In genomic region chr19:46348761-46349458, GRCm38 (mm10) we compare ENCODE assay signal across 8 mouse cellular contexts. TPM values are rescaled to one million over a fixed set of nuclear protein-coding genes. Genes with fewer than 3 reads are reported as not detected.
A peak's percentile ranks its signal among the peaks of the same experiment; 100 is the strongest.
DNase-seq lines count a peak whose midpoint lies in the region; ATAC-seq and TF ChIP-seq lines count a peak whose summit lies in the region.

No protein-coding gene starts in this region.

- no peaks in the 10 kb centered on the region for H3K9me3 ChIP-seq in ES-E14 (ENCODE audit: control insufficient read depth, insufficient read depth, low read depth, low read length)
- no peaks in the 10 kb centered on the region for H3K9me3 ChIP-seq in forebrain, embryonic 14.5 days (replicated peaks; ENCODE audit: control insufficient read depth, low read length)
- no peaks in the 10 kb centered on the region for H3K9me3 ChIP-seq in heart, postnatal 0 days (replicated peaks; ENCODE audit: control insufficient read depth, low read length)
- no peaks in the 10 kb centered on the region for H3K9me3 ChIP-seq in liver, embryonic 14.5 days (ENCODE audit: control insufficient read depth, low read length)
- no peaks in the 10 kb centered on the region for H3K9me3 ChIP-seq in stomach, postnatal 0 days (ENCODE audit: control insufficient read depth, low read length)

- H3K27me3 ChIP-seq in forebrain, embryonic 14.5 days (replicated peaks; ENCODE audit: control insufficient read depth, insufficient read depth, low read length), result no peaks in the 10 kb centered on the region; the same call in 1 of the 2 replicates
- no peaks in the 10 kb centered on the region for H3K27me3 ChIP-seq in heart, postnatal 0 days (ENCODE audit: control insufficient read depth, insufficient read depth, low read length)
- H3K27me3 ChIP-seq in liver, embryonic 14.5 days (ENCODE audit: control insufficient read depth, insufficient read depth, low read length), result peaks cover 5% of the 10 kb centered on the region; the same call in 1 of the 2 replicates
- H3K27me3 ChIP-seq in stomach, postnatal 0 days (ENCODE audit: control insufficient read depth, insufficient read depth, low read length), result no peaks in the 10 kb centered on the region

- ATAC-seq in forebrain, embryonic 14.5 days, result peak; percentile 95
- peak; percentile 85 for ATAC-seq in heart, postnatal 0 days (ENCODE audit: insufficient read depth, low read depth)
- peak; percentile 71 for ATAC-seq in liver, embryonic 14.5 days (ENCODE audit: insufficient read depth)
- peak; percentile 84 for ATAC-seq in stomach, postnatal 0 days (ENCODE audit: low FRiP score, low TSS enrichment)

- no peaks in the 10 kb centered on the region for H3K36me3 ChIP-seq in ES-E14 (ENCODE audit: control insufficient read depth, insufficient read depth, low read length, poor library complexity, severe bottlenecking)
- no peaks in the 10 kb centered on the region for H3K36me3 ChIP-seq in forebrain, embryonic 14.5 days (ENCODE audit: control insufficient read depth, insufficient read depth, low read length)
- H3K36me3 ChIP-seq in heart, postnatal 0 days (replicated peaks; ENCODE audit: control insufficient read depth, insufficient read depth, low read length), result no peaks in the 10 kb centered on the region
- no peaks in the 10 kb centered on the region for H3K36me3 ChIP-seq in liver, embryonic 14.5 days (replicated peaks; ENCODE audit: control insufficient read depth, insufficient read depth, low read depth)
- no peaks in the 10 kb centered on the region for H3K36me3 ChIP-seq in stomach, postnatal 0 days (ENCODE audit: control insufficient read depth, insufficient read depth, low read length)

- in situ Hi-C loops in ES-E14 (cut with MboI; ENCODE audit: low sequenced_read_pairs in 2 of 2, unreplicated experiment in 2 of 2), result no loop called here

- H3K9ac ChIP-seq in ES-E14 (ENCODE audit: insufficient read depth, low read depth, low read length, poor library complexity, severe bottlenecking), result peak overlapping the region; percentile 61
- H3K9ac ChIP-seq in forebrain, embryonic 14.5 days (ENCODE audit: low read length), result peak overlapping the region; percentile 81
- H3K9ac ChIP-seq in heart, postnatal 0 days (replicated peaks; ENCODE audit: low read depth, low read length), result peak overlapping the region; percentile 43
- peak overlapping the region; percentile 59 for H3K9ac ChIP-seq in liver, embryonic 14.5 days (replicated peaks)
- peak overlapping the region; percentile 78 for H3K9ac ChIP-seq in stomach, postnatal 0 days (ENCODE audit: low read length)

- no peak overlapping the region for H3K27ac ChIP-seq in ES-E14 (ENCODE audit: insufficient read depth, low read depth, low read length, poor library complexity, severe bottlenecking)
- H3K27ac ChIP-seq in brown adipose tissue, adult 24 weeks (replicated peaks; ENCODE audit: low read depth, low read length), result 0 out of 2 replicates have a peak overlapping the region, but pooled peaks have one; percentile 14
- peak overlapping the region; percentile 86 for H3K27ac ChIP-seq in forebrain, embryonic 14.5 days (ENCODE audit: low read depth, low read length)
- H3K27ac ChIP-seq in heart, postnatal 0 days (ENCODE audit: low read depth), result peak overlapping the region; percentile 58
- H3K27ac ChIP-seq in liver, embryonic 14.5 days, result no peak overlapping the region
- H3K27ac ChIP-seq in stomach, postnatal 0 days (replicated peaks), result peak overlapping the region; percentile 84

- DNase-seq in ES-E14 (ENCODE audit: low read depth, low spot score), result no peak
- DNase-seq in forebrain, embryonic 14.5 days (ENCODE audit: low spot score), result peak; percentile 91
- peak; percentile 23 for DNase-seq in heart, postnatal 0 days (ENCODE audit: low spot score)
- peak; percentile 68 to 84 for DNase-seq in kidney, postnatal 25 days
- DNase-seq in liver, embryonic 14.5 days (ENCODE audit: low read depth in 3 of 3, low spot score in 3 of 3), result no peak
- DNase-seq in natural killer cell, adult 2 months (ENCODE audit: low spot score in 2 of 2), result peak; percentile 44 to 53
- DNase-seq in stomach, postnatal 0 days (ENCODE audit: low spot score), result peak; percentile 84

- peak overlapping the region; percentile 74 to 79 for H3K4me3 ChIP-seq in ES-E14 (ENCODE audit: insufficient read depth in 1 of 2, low read depth in 1 of 2, low read length in 2 of 2, poor library complexity in 1 of 2, severe bottlenecking in 1 of 2)
- H3K4me3 ChIP-seq in brown adipose tissue, adult 24 weeks (ENCODE audit: insufficient read depth, low read depth, low read length), result peak overlapping the region; percentile 78
- peak overlapping the region; percentile 65 for H3K4me3 ChIP-seq in forebrain, embryonic 14.5 days (ENCODE audit: low read depth, low read length)
- H3K4me3 ChIP-seq in heart, postnatal 0 days (ENCODE audit: low read depth, low read length), result peak overlapping the region; percentile 60
- peak overlapping the region; percentile 59 to 61 for H3K4me3 ChIP-seq in liver, embryonic 14.5 days (ENCODE audit: insufficient read depth in 1 of 2, low read depth in 2 of 2, low read length in 2 of 2)
- H3K4me3 ChIP-seq in stomach, postnatal 0 days (ENCODE audit: low read depth, low read length), result peak overlapping the region; percentile 63

- under 1% methylated on average over 78 of the region's 78 CpGs for WGBS in forebrain, embryonic 14.5 days
- under 1% methylated on average over 67 of the region's 78 CpGs for WGBS in heart, postnatal 0 days
- under 1% methylated on average over 78 of the region's 78 CpGs for WGBS in liver, embryonic 14.5 days (ENCODE audit: insufficient replicate concordance)
- WGBS in stomach, postnatal 0 days, result 0% methylated on average over 74 of the region's 78 CpGs

- no peak for TF ChIP-seq EP300 in heart, postnatal 0 days (IDR thresholded peaks at IDR 0.05; ENCODE audit: low read depth)
- no peak for TF ChIP-seq EP300 in liver, embryonic 14.5 days (IDR thresholded peaks at IDR 0.05; ENCODE audit: low read depth)
- TF ChIP-seq EP300 in stomach, postnatal 0 days (optimal IDR thresholded peaks at IDR 0.05), result no peak

- H3K4me1 ChIP-seq in ES-E14 (ENCODE audit: control insufficient read depth in 2 of 2, insufficient read depth in 2 of 2, low read length in 2 of 2, poor library complexity in 1 of 2), result peaks cover 3% of the 10 kb centered on the region in 2 experiments; a peak in 3 of 4 replicates
- H3K4me1 ChIP-seq in brown adipose tissue, adult 24 weeks (ENCODE audit: control insufficient read depth, insufficient read depth, insufficient read length, low read length), result no peaks in the 10 kb centered on the region
- H3K4me1 ChIP-seq in forebrain, embryonic 14.5 days (ENCODE audit: control insufficient read depth, insufficient read depth, low read length), result peaks cover 5% of the 10 kb centered on the region; the same call in 1 of the 2 replicates
- H3K4me1 ChIP-seq in heart, postnatal 0 days (ENCODE audit: control insufficient read depth, insufficient read depth), result no peaks in the 10 kb centered on the region; the same call in 1 of the 2 replicates
- H3K4me1 ChIP-seq in liver, embryonic 14.5 days (replicated peaks; ENCODE audit: control insufficient read depth in 2 of 2, insufficient read depth in 2 of 2, low read length in 1 of 2), result peaks cover 3 to 27% of the 10 kb centered on the region in 2 experiments
- peaks cover 4% of the 10 kb centered on the region; the same call in 1 of the 2 replicates for H3K4me1 ChIP-seq in stomach, postnatal 0 days (replicated peaks; ENCODE audit: control insufficient read depth, insufficient read depth)

- H3K4me2 ChIP-seq in forebrain, embryonic 14.5 days (ENCODE audit: low read length), result peak overlapping the region; percentile 95
- peak overlapping the region; percentile 81 for H3K4me2 ChIP-seq in heart, postnatal 0 days (ENCODE audit: low read depth, low read length)
- H3K4me2 ChIP-seq in liver, embryonic 14.5 days (ENCODE audit: low read depth), result peak overlapping the region; percentile 73
- H3K4me2 ChIP-seq in stomach, postnatal 0 days (replicated peaks; ENCODE audit: low read depth), result peak overlapping the region; percentile 96

- TF ChIP-seq CTCF in heart, postnatal 0 days (IDR thresholded peaks at IDR 0.05; ENCODE audit: low read depth), result no peak
- no peak for TF ChIP-seq CTCF in liver, embryonic 14.5 days (IDR thresholded peaks at IDR 0.05; ENCODE audit: low read depth)
- TF ChIP-seq CTCF in stomach, postnatal 0 days (IDR thresholded peaks at IDR 0.05; ENCODE audit: low read depth), result peak; percentile 1; the same call in 1 of the 2 replicates

RNA-seq across cellular contexts. Expression of gene 2310034G01Rik, which starts 1.2 kb away (rescaled TPM):
- 0.53 and 0.80 TPM in 2 replicates for total RNA-seq in ES-E14 (2012; rRNA removed)
- not detected in 2 replicates for polyA plus RNA-seq in brown adipose tissue, adult 24 weeks (2012; ENCODE audit: insufficient read depth, insufficient read length, missing spikeins)
- polyA plus RNA-seq in forebrain, embryonic 14.5 days (2014; fragmentation: Nextera tagmentation; extraction: Ambion mirVana), result 1.8 and 2.2 TPM in 2 replicates
- 1.5 TPM in 1 of 2 replicates, not detected in the other for total RNA-seq in heart, postnatal 0 days (2014; rRNA removed; ENCODE audit: low replicate concordance)
- polyA plus RNA-seq in heart, postnatal 0 days (2015; fragmentation: Nextera tagmentation; extraction: Ambion mirVana), result 1.1 and 1.3 TPM in 2 replicates
- 0.17 and 0.21 TPM in 2 replicates for polyA plus RNA-seq in liver, embryonic 14.5 days (2012; rRNA removed)
- 0.16 and 0.74 TPM in 2 replicates for polyA plus RNA-seq in liver, embryonic 14.5 days (2014; fragmentation: Nextera tagmentation; extraction: Ambion mirVana)
- polyA plus RNA-seq in stomach, postnatal 0 days (2015; fragmentation: Nextera tagmentation; extraction: Ambion mirVana), result 1.6 and 1.7 TPM in 2 replicates

RNA-seq across cellular contexts. Expression of gene Mfsd13a, which starts 8.0 kb away (rescaled TPM):
- total RNA-seq in ES-E14 (2012; rRNA removed), result 9.9 and 19.8 TPM in 2 replicates
- polyA plus RNA-seq in brown adipose tissue, adult 24 weeks (2012; ENCODE audit: insufficient read depth, insufficient read length, missing spikeins), result 1.0 and 2.6 TPM in 2 replicates
- 7.2 TPM in 2 replicates for polyA plus RNA-seq in forebrain, embryonic 14.5 days (2014; fragmentation: Nextera tagmentation; extraction: Ambion mirVana)
- total RNA-seq in heart, postnatal 0 days (2014; rRNA removed; ENCODE audit: low replicate concordance), result 5.2 and 21.8 TPM in 2 replicates
- 3.2 and 3.7 TPM in 2 replicates for polyA plus RNA-seq in heart, postnatal 0 days (2015; fragmentation: Nextera tagmentation; extraction: Ambion mirVana)
- polyA plus RNA-seq in liver, embryonic 14.5 days (2012; rRNA removed), result 9.5 and 12.5 TPM in 2 replicates
- 8.3 and 9.5 TPM in 2 replicates for polyA plus RNA-seq in liver, embryonic 14.5 days (2014; fragmentation: Nextera tagmentation; extraction: Ambion mirVana)
- polyA plus RNA-seq in stomach, postnatal 0 days (2015; fragmentation: Nextera tagmentation; extraction: Ambion mirVana), result 5.3 and 7.7 TPM in 2 replicates

RNA-seq across cellular contexts. Expression of gene Cuedc2, which starts 10.4 kb away (rescaled TPM):
- 75.1 and 102 TPM in 2 replicates for total RNA-seq in ES-E14 (2012; rRNA removed)
- polyA plus RNA-seq in brown adipose tissue, adult 24 weeks (2012; ENCODE audit: insufficient read depth, insufficient read length, missing spikeins), result 61.9 and 67.2 TPM in 2 replicates
- 402 and 405 TPM in 2 replicates for polyA plus RNA-seq in forebrain, embryonic 14.5 days (2014; fragmentation: Nextera tagmentation; extraction: Ambion mirVana)
- 91.7 and 114 TPM in 2 replicates for total RNA-seq in heart, postnatal 0 days (2014; rRNA removed; ENCODE audit: low replicate concordance)
- 129 and 136 TPM in 2 replicates for polyA plus RNA-seq in heart, postnatal 0 days (2015; fragmentation: Nextera tagmentation; extraction: Ambion mirVana)
- polyA plus RNA-seq in liver, embryonic 14.5 days (2012; rRNA removed), result 35.3 and 54.9 TPM in 2 replicates
- polyA plus RNA-seq in liver, embryonic 14.5 days (2014; fragmentation: Nextera tagmentation; extraction: Ambion mirVana), result 76.6 and 79.2 TPM in 2 replicates
- 75.3 and 77.5 TPM in 2 replicates for polyA plus RNA-seq in stomach, postnatal 0 days (2015; fragmentation: Nextera tagmentation; extraction: Ambion mirVana)

RNA-seq across cellular contexts. Expression of gene Fbxl15, which starts 20.9 kb away (rescaled TPM):
- total RNA-seq in ES-E14 (2012; rRNA removed), result 7.8 and 7.9 TPM in 2 replicates
- 5.9 and 8.9 TPM in 2 replicates for polyA plus RNA-seq in brown adipose tissue, adult 24 weeks (2012; ENCODE audit: insufficient read depth, insufficient read length, missing spikeins)
- 42.6 and 43.1 TPM in 2 replicates for polyA plus RNA-seq in forebrain, embryonic 14.5 days (2014; fragmentation: Nextera tagmentation; extraction: Ambion mirVana)
- 10.4 and 13.3 TPM in 2 replicates for total RNA-seq in heart, postnatal 0 days (2014; rRNA removed; ENCODE audit: low replicate concordance)
- polyA plus RNA-seq in heart, postnatal 0 days (2015; fragmentation: Nextera tagmentation; extraction: Ambion mirVana), result 11.5 and 12.2 TPM in 2 replicates
- polyA plus RNA-seq in liver, embryonic 14.5 days (2012; rRNA removed), result 6.3 and 8.0 TPM in 2 replicates
- polyA plus RNA-seq in liver, embryonic 14.5 days (2014; fragmentation: Nextera tagmentation; extraction: Ambion mirVana), result 10.0 and 12.5 TPM in 2 replicates
- polyA plus RNA-seq in stomach, postnatal 0 days (2015; fragmentation: Nextera tagmentation; extraction: Ambion mirVana), result 13.2 and 14.8 TPM in 2 replicates

RNA-seq across cellular contexts. Expression of gene Psd, which starts 22.0 kb away (rescaled TPM):
- 2.4 and 3.1 TPM in 2 replicates for total RNA-seq in ES-E14 (2012; rRNA removed)
- 1.4 TPM in 1 of 2 replicates, not detected in the other for polyA plus RNA-seq in brown adipose tissue, adult 24 weeks (2012; ENCODE audit: insufficient read depth, insufficient read length, missing spikeins)
- 68.7 and 83.0 TPM in 2 replicates for polyA plus RNA-seq in forebrain, embryonic 14.5 days (2014; fragmentation: Nextera tagmentation; extraction: Ambion mirVana)
- total RNA-seq in heart, postnatal 0 days (2014; rRNA removed; ENCODE audit: low replicate concordance), result 0.97 and 13.4 TPM in 2 replicates
- 1.7 and 2.2 TPM in 2 replicates for polyA plus RNA-seq in heart, postnatal 0 days (2015; fragmentation: Nextera tagmentation; extraction: Ambion mirVana)
- polyA plus RNA-seq in liver, embryonic 14.5 days (2012; rRNA removed), result 4.9 and 5.9 TPM in 2 replicates
- 4.9 and 6.2 TPM in 2 replicates for polyA plus RNA-seq in liver, embryonic 14.5 days (2014; fragmentation: Nextera tagmentation; extraction: Ambion mirVana)
- polyA plus RNA-seq in stomach, postnatal 0 days (2015; fragmentation: Nextera tagmentation; extraction: Ambion mirVana), result 44.9 and 59.2 TPM in 2 replicates

Comparison
In these comparisons a context has a peak if more than half of its experiments do, and no peak if none do; other contexts are left out.
1. DNase-seq: peak in forebrain, embryonic 14.5 days (single experiment), heart, postnatal 0 days (single experiment), kidney, postnatal 25 days (2 of 2), natural killer cell, adult 2 months (2 of 2) and stomach, postnatal 0 days (single experiment); none in ES-E14 (single experiment) and liver, embryonic 14.5 days (0 of 3).
2. H3K27ac ChIP-seq: peak in brown adipose tissue, adult 24 weeks (single experiment), forebrain, embryonic 14.5 days (single experiment), heart, postnatal 0 days (single experiment) and stomach, postnatal 0 days (single experiment); none in ES-E14 (single experiment) and liver, embryonic 14.5 days (single experiment).
3. Peak in every context shown above with its lines, with median percentiles within 50 percentile points of each other: H3K4me3 ChIP-seq, H3K9ac ChIP-seq, ATAC-seq and H3K4me2 ChIP-seq.